Mouse (Mus musculus) layer of hippocampus, adult 8-10 months (tissue): ENCODE measurements around the gene Lrrc29. TPM values are rescaled to one million over a fixed set of nuclear protein-coding genes. Genes with fewer than 3 reads are reported as not detected.
A peak's percentile ranks its signal among the peaks of the same experiment; 100 is the strongest.
"Not testable (repeated sequence)": the region's sequence is repeated elsewhere in the genome, so short reads cannot be mapped to it uniquely, and the experiment has no call there.

ENCODE experiments used
- DNase-seq, 2 experiments: peaks; one replicate each; pipeline ENCODE4 v3.0.0; 2022; ENCODE audit warnings: low spot score in 2 of 2
- total RNA-seq, 4 experiments: library from RNA; stranded (reverse); gene quantifications; 2 replicates each; pipeline ENCODE4 v1.2.4; 2022

Lrrc29 gene
- total RNA-seq, 4 experiments from 2014 or later: 6.7 to 10.1 (median 8.7) TPM

GRCm38 (mm10) chr8:105311718-105312117 is 14.4 kb downstream of the Lrrc29 start:
- DNase-seq: no peak

- no peak for DNase-seq
Observed at GRCm38 (mm10) chr8:105310118-105310517, 16.0 kb downstream of the Lrrc29 start.

- DNase-seq: no peak
Observed at GRCm38 (mm10) chr8:105309142-105309847, 16.8 kb downstream of the Lrrc29 start.

- no peak for DNase-seq
Observed at GRCm38 (mm10) chr8:105308428-105308827, 17.6 kb downstream of the Lrrc29 start.

GRCm38 (mm10) chr8:105307670-105308069 is 18.4 kb downstream of the Lrrc29 start:
- DNase-seq: no peak

- no peak for DNase-seq
Observed at GRCm38 (mm10) chr8:105306146-105306691, 19.9 kb downstream of the Lrrc29 start.

GRCm38 (mm10) chr8:105305211-105306145 is 20.6 kb downstream of the Lrrc29 start, which contains the start of gene Elmo3:
Gene Elmo3, plus strand, starts transcription at chr8:105305601.
- DNase-seq: no peak

GRCm38 (mm10) chr8:105304325-105305210 is 21.5 kb downstream of the Lrrc29 start:
- no peak for DNase-seq

GRCm38 (mm10) chr8:105303874-105304273 is 22.2 kb downstream of the Lrrc29 start:
- no peak for DNase-seq

- no peak for DNase-seq
Observed at GRCm38 (mm10) chr8:105303396-105303795, 22.7 kb downstream of the Lrrc29 start.

GRCm38 (mm10) chr8:105299962-105300361 is 26.1 kb downstream of the Lrrc29 start:
- DNase-seq: no peak

GRCm38 (mm10) chr8:105298351-105299252 is 27.5 kb downstream of the Lrrc29 start:
- no peak for DNase-seq

GRCm38 (mm10) chr8:105297511-105298192 is 28.4 kb downstream of the Lrrc29 start, which contains the start of gene E2f4:
Gene E2f4, plus strand, starts transcription at chr8:105297663.
- DNase-seq: peak; percentile 85 to 92

- DNase-seq: no peak
Observed at GRCm38 (mm10) chr8:105295895-105296573, 30.0 kb downstream of the Lrrc29 start, which contains the start of gene Exoc3l. Gene Exoc3l, minus strand, starts transcription at chr8:105296101.

GRCm38 (mm10) chr8:105295256-105295655 is 30.8 kb downstream of the Lrrc29 start:
- DNase-seq: no peak

- DNase-seq: no peak
Observed at GRCm38 (mm10) chr8:105294776-105295175, 31.3 kb downstream of the Lrrc29 start.

- DNase-seq: no peak
Observed at GRCm38 (mm10) chr8:105293405-105293804, 32.7 kb downstream of the Lrrc29 start.

GRCm38 (mm10) chr8:105292471-105292870 is 33.6 kb downstream of the Lrrc29 start:
- no peak for DNase-seq

GRCm38 (mm10) chr8:105291802-105292201 is 34.3 kb downstream of the Lrrc29 start:
- DNase-seq: not testable (repeated sequence)
